Mouse (Mus musculus): ENCODE data around the gene Lypd8. TPM values are rescaled to one million over a fixed set of nuclear protein-coding genes. Genes with fewer than 3 reads are reported as not detected.

The Lypd8 gene
- polyA plus RNA-seq (2014; fragmentation: Nextera tagmentation; extraction: Ambion mirVana): not detected in 2 replicates

- no peaks in the 10 kb centered on the region for H3K4me1 ChIP-seq (replicated peaks; ENCODE audit: control insufficient read depth, insufficient read depth, low read length)
- H3K9me3 ChIP-seq (ENCODE audit: control insufficient read depth, low read length): no peaks in the 10 kb centered on the region
- DNase-seq (ENCODE audit: low spot score): no peak
- H3K4me2 ChIP-seq (replicated peaks): no peak within 1 kb of the TSS
- 91% methylated on average over 3 of the region's 3 CpGs for WGBS
- H3K36me3 ChIP-seq (replicated peaks; ENCODE audit: control insufficient read depth, insufficient read depth): no peaks in the 10 kb centered on the region
- H3K9ac ChIP-seq: no peak within 1 kb of the TSS
- no peaks in the 10 kb centered on the region for H3K27me3 ChIP-seq (ENCODE audit: control insufficient read depth, insufficient read depth, low read length)
- no peak for ATAC-seq (ENCODE audit: low FRiP score)
- H3K4me3 ChIP-seq (replicated peaks; ENCODE audit: low read length): no peak within 1 kb of the TSS
- H3K27ac ChIP-seq: no peak within 1 kb of the TSS
These were observed at the start of gene Lypd8 for GRCm38 (mm10) chr11:58378763-58379278. Gene Lypd8, plus strand, starts transcription at chr11:58379043.

GRCm38 (mm10) chr11:58329906-58330275, 49.0 kb upstream of the Lypd8 start:
- 0% methylated on average over 21 of the region's 21 CpGs for WGBS
- Histone ChIP-seq H3K27me3 (ENCODE audit: control insufficient read depth, insufficient read depth, low read length) (no peaks in the 10 kb centered on the region), H3K9me3 (ENCODE audit: control insufficient read depth, low read length) (peaks cover 3% of the 10 kb centered on the region; the same call in 1 of the 2 replicates), H3K4me2 (replicated peaks) (peak overlapping the region; percentile 74), H3K36me3 (replicated peaks; ENCODE audit: control insufficient read depth, insufficient read depth) (peaks cover 41% of the 10 kb centered on the region), H3K9ac (peak overlapping the region; percentile 81), H3K4me1 (replicated peaks; ENCODE audit: control insufficient read depth, insufficient read depth, low read length) (peaks cover 32% of the 10 kb centered on the region), H3K4me3 (replicated peaks; ENCODE audit: low read length) (peak overlapping the region; percentile 56), H3K27ac (peak overlapping the region; percentile 21)
- ATAC-seq (ENCODE audit: low FRiP score): peak; percentile 42; the same call in 1 of the 2 replicates
- DNase-seq (ENCODE audit: low spot score): no peak

GRCm38 (mm10) chr11:58330276-58331148, 48.3 kb upstream of the Lypd8 start, which contains the start of the genes Zfp672 and Sh3bp5l:
Gene Zfp672, minus strand, starts transcription at chr11:58330339.
Gene Sh3bp5l, plus strand, starts transcription at chr11:58330724.
- WGBS: under 1% methylated on average over 52 of the region's 52 CpGs
- peak within 1 kb of the TSS; percentile 81 for H3K9ac ChIP-seq

GRCm38 (mm10) chr11:58331149-58331495, 47.7 kb upstream of the Lypd8 start:
- Histone ChIP-seq H3K4me2 (replicated peaks) (peak overlapping the region; percentile 74), H3K27ac (peak overlapping the region; percentile 78; the same call in 1 of the 2 replicates), H3K27me3 (ENCODE audit: control insufficient read depth, insufficient read depth, low read length) (no peaks in the 10 kb centered on the region), H3K9me3 (ENCODE audit: control insufficient read depth, low read length) (peaks cover 3% of the 10 kb centered on the region; the same call in 1 of the 2 replicates), H3K4me3 (replicated peaks; ENCODE audit: low read length) (peak overlapping the region; percentile 56), H3K9ac (peak overlapping the region; percentile 81), H3K36me3 (replicated peaks; ENCODE audit: control insufficient read depth, insufficient read depth) (peaks cover 47% of the 10 kb centered on the region), H3K4me1 (replicated peaks; ENCODE audit: control insufficient read depth, insufficient read depth, low read length) (peaks cover 32% of the 10 kb centered on the region)
- ATAC-seq (ENCODE audit: low FRiP score): no peak
- DNase-seq (ENCODE audit: low spot score): no peak
- WGBS: 19% methylated on average over 10 of the region's 10 CpGs

More at GRCm38 (mm10) chr11:58330276-58331148, 48.3 kb upstream of the Lypd8 start, which contains the start of the genes Zfp672 and Sh3bp5l:
- ATAC-seq (ENCODE audit: low FRiP score) (peak; percentile 96), DNase-seq (ENCODE audit: low spot score) (peak; percentile 96)
- Histone ChIP-seq H3K4me2 (replicated peaks) (peak within 1 kb of the TSS; percentile 74), H3K36me3 (replicated peaks; ENCODE audit: control insufficient read depth, insufficient read depth) (peaks cover 43% of the 10 kb centered on the region), H3K27me3 (ENCODE audit: control insufficient read depth, insufficient read depth, low read length) (no peaks in the 10 kb centered on the region), H3K4me1 (replicated peaks; ENCODE audit: control insufficient read depth, insufficient read depth, low read length) (peaks cover 32% of the 10 kb centered on the region), H3K27ac (peak within 1 kb of the TSS; percentile 78), H3K4me3 (replicated peaks; ENCODE audit: low read length) (peak within 1 kb of the TSS; percentile 56), H3K9me3 (ENCODE audit: control insufficient read depth, low read length) (peaks cover 3% of the 10 kb centered on the region; the same call in 1 of the 2 replicates)

GRCm38 (mm10) chr11:58331546-58331945, 47.3 kb upstream of the Lypd8 start:
- DNase-seq (ENCODE audit: low spot score): no peak
- H3K27ac ChIP-seq: no peak overlapping the region
- H3K9me3 ChIP-seq (ENCODE audit: control insufficient read depth, low read length): peaks cover 3% of the 10 kb centered on the region; the same call in 1 of the 2 replicates
- no peak for ATAC-seq (ENCODE audit: low FRiP score)
- peak overlapping the region; percentile 81 for H3K9ac ChIP-seq
- peaks cover 32% of the 10 kb centered on the region for H3K4me1 ChIP-seq (replicated peaks; ENCODE audit: control insufficient read depth, insufficient read depth, low read length)
- peak overlapping the region; percentile 56 for H3K4me3 ChIP-seq (replicated peaks; ENCODE audit: low read length)
- H3K36me3 ChIP-seq (replicated peaks; ENCODE audit: control insufficient read depth, insufficient read depth): peaks cover 51% of the 10 kb centered on the region
- H3K4me2 ChIP-seq (replicated peaks): peak overlapping the region; percentile 74
- H3K27me3 ChIP-seq (ENCODE audit: control insufficient read depth, insufficient read depth, low read length): no peaks in the 10 kb centered on the region
- WGBS: 88% methylated on average over 6 of the region's 6 CpGs

GRCm38 (mm10) chr11:58334746-58335145, 44.1 kb upstream of the Lypd8 start:
- 77% methylated on average over 3 of the region's 3 CpGs for WGBS
- H3K9me3 ChIP-seq (ENCODE audit: control insufficient read depth, low read length): no peaks in the 10 kb centered on the region
- DNase-seq (ENCODE audit: low spot score) (no peak), ATAC-seq (ENCODE audit: low FRiP score) (no peak)
- H3K36me3 ChIP-seq (replicated peaks; ENCODE audit: control insufficient read depth, insufficient read depth): peaks cover 62% of the 10 kb centered on the region
- H3K4me3 ChIP-seq (replicated peaks; ENCODE audit: low read length): no peak overlapping the region
- H3K9ac ChIP-seq: no peak overlapping the region
- H3K4me1 ChIP-seq (replicated peaks; ENCODE audit: control insufficient read depth, insufficient read depth, low read length): peaks cover 22% of the 10 kb centered on the region
- H3K27me3 ChIP-seq (ENCODE audit: control insufficient read depth, insufficient read depth, low read length): no peaks in the 10 kb centered on the region
- no peak overlapping the region for H3K4me2 ChIP-seq (replicated peaks)
- no peak overlapping the region for H3K27ac ChIP-seq

- no peak overlapping the region for H3K27ac ChIP-seq
- no peak for ATAC-seq (ENCODE audit: low FRiP score)
- H3K4me1 ChIP-seq (replicated peaks; ENCODE audit: control insufficient read depth, insufficient read depth, low read length): no peaks in the 10 kb centered on the region
- no peak overlapping the region for H3K9ac ChIP-seq
- H3K36me3 ChIP-seq (replicated peaks; ENCODE audit: control insufficient read depth, insufficient read depth): peaks cover 60% of the 10 kb centered on the region
- no peak overlapping the region for H3K4me2 ChIP-seq (replicated peaks)
- no peak for DNase-seq (ENCODE audit: low spot score)
- H3K9me3 ChIP-seq (ENCODE audit: control insufficient read depth, low read length): no peaks in the 10 kb centered on the region
- H3K27me3 ChIP-seq (ENCODE audit: control insufficient read depth, insufficient read depth, low read length): no peaks in the 10 kb centered on the region
- no peak overlapping the region for H3K4me3 ChIP-seq (replicated peaks; ENCODE audit: low read length)
- 98% methylated on average over 4 of the region's 4 CpGs for WGBS
These were observed 32.1 kb upstream of the Lypd8 start for GRCm38 (mm10) chr11:58346745-58347144.

- Histone ChIP-seq H3K4me3 (replicated peaks; ENCODE audit: low read length) (no peak overlapping the region), H3K9me3 (ENCODE audit: control insufficient read depth, low read length) (no peaks in the 10 kb centered on the region), H3K36me3 (replicated peaks; ENCODE audit: control insufficient read depth, insufficient read depth) (peaks cover 28% of the 10 kb centered on the region), H3K4me2 (replicated peaks) (no peak overlapping the region), H3K27ac (no peak overlapping the region), H3K4me1 (replicated peaks; ENCODE audit: control insufficient read depth, insufficient read depth, low read length) (no peaks in the 10 kb centered on the region), H3K27me3 (ENCODE audit: control insufficient read depth, insufficient read depth, low read length) (no peaks in the 10 kb centered on the region), H3K9ac (no peak overlapping the region)
- no peak for ATAC-seq (ENCODE audit: low FRiP score)
- no peak for DNase-seq (ENCODE audit: low spot score)
- 73% methylated on average over 4 of the region's 4 CpGs for WGBS
These were observed 28.2 kb upstream of the Lypd8 start for GRCm38 (mm10) chr11:58350628-58351027.

GRCm38 (mm10) chr11:58351179-58351578, 27.7 kb upstream of the Lypd8 start:
- DNase-seq (ENCODE audit: low spot score) (no peak), ATAC-seq (ENCODE audit: low FRiP score) (no peak)
- Histone ChIP-seq H3K27ac (no peak overlapping the region), H3K27me3 (ENCODE audit: control insufficient read depth, insufficient read depth, low read length) (no peaks in the 10 kb centered on the region), H3K9ac (no peak overlapping the region), H3K4me3 (replicated peaks; ENCODE audit: low read length) (no peak overlapping the region), H3K4me1 (replicated peaks; ENCODE audit: control insufficient read depth, insufficient read depth, low read length) (no peaks in the 10 kb centered on the region), H3K9me3 (ENCODE audit: control insufficient read depth, low read length) (no peaks in the 10 kb centered on the region), H3K36me3 (replicated peaks; ENCODE audit: control insufficient read depth, insufficient read depth) (peaks cover 22% of the 10 kb centered on the region), H3K4me2 (replicated peaks) (no peak overlapping the region)
- WGBS: 87% methylated on average over 5 of the region's 5 CpGs
